Mouse (Mus musculus) stomach, postnatal 0 days (tissue): ENCODE results near the gene Rsph9. TPM values are rescaled to one million over a fixed set of nuclear protein-coding genes. Genes with fewer than 3 reads are reported as not detected.
A peak's percentile ranks its signal among the peaks of the same experiment; 100 is the strongest.

ENCODE experiments used
- ATAC-seq: fragments of 200-750 bp; cut with Nextera tagmentation; 2 replicates; pipeline ENCODE4 v1.8.0; 2017; ENCODE audit not compliant: low FRiP score, low TSS enrichment
- DNase-seq: peaks from one replicate; pipeline ENCODE4 v3.0.0-alpha.2; 2016; ENCODE audit warnings: low spot score
- H3K27ac ChIP-seq: fragments of 300-500 bp; sonication (generic); replicated peaks from 2 replicates; pipeline ENCODE4 v1.5.1; 2014; ENCODE audit warnings: mild to moderate bottlenecking, control low read depth
- H3K27me3 ChIP-seq: fragments of 300-500 bp; sonication (generic); 2 replicates; pipeline ENCODE4 v1.6.1; 2014; ENCODE audit warnings: low read length; ENCODE audit not compliant: control insufficient read depth, insufficient read depth
- H3K36me3 ChIP-seq: fragments of 300-500 bp; sonication (generic); 2 replicates; pipeline ENCODE4 v1.6.1; 2014; ENCODE audit warnings: low read length, mixed read lengths; ENCODE audit not compliant: control insufficient read depth, insufficient read depth
- H3K4me1 ChIP-seq: fragments of 300-500 bp; sonication (generic); replicated peaks from 2 replicates; pipeline ENCODE4 v1.6.1; 2014; ENCODE audit warnings: antibody characterized with exemption; ENCODE audit not compliant: control insufficient read depth, insufficient read depth
- H3K4me2 ChIP-seq: fragments of 300-500 bp; sonication (generic); replicated peaks from 2 replicates; pipeline ENCODE4 v1.6.1; 2014; ENCODE audit warnings: low read depth, mild to moderate bottlenecking, control low read depth, moderate library complexity
- H3K4me3 ChIP-seq: fragments of 300-500 bp; sonication (generic); 2 replicates; pipeline ENCODE4 v1.5.1; 2014; ENCODE audit warnings: low read depth, low read length, control low read depth
- H3K9ac ChIP-seq: fragments of 300-500 bp; sonication (generic); 2 replicates; pipeline ENCODE4 v1.6.1; 2014; ENCODE audit warnings: mild to moderate bottlenecking, low read length, control low read depth, mixed read lengths
- H3K9me3 ChIP-seq: fragments of 300-500 bp; sonication (generic); 2 replicates; pipeline ENCODE4 v1.6.1; 2016; ENCODE audit warnings: low read length; ENCODE audit not compliant: control insufficient read depth
- CTCF ChIP-seq: IDR thresholded peaks from 2 replicates; pipeline ENCODE4 v1.5.1; 2016; ENCODE audit warnings: antibody characterized with exemption, low read depth, mild to moderate bottlenecking, moderate library complexity
- EP300 ChIP-seq: optimal IDR thresholded peaks from 2 replicates; pipeline ENCODE3; 2016; ENCODE audit warnings: antibody characterized with exemption
- WGBS: fragments of 180-500 bp; shearing (Covaris S2); extraction: QIAGEN DNeasy Blood & Tissue Kit; methylation state at CpG from one replicate; pipeline ENCODE4 v1.1.7; 2014; 5-methylcytosine and 5-hydroxymethylcytosine counted together
- polyA plus RNA-seq: library from polyadenylated mRNA; unstranded; fragments of >200 nt; fragmentation: Nextera tagmentation; extraction: Ambion mirVana; gene quantifications from 2 replicates; pipeline ENCODE4 v1.2.1, GENCODE M21; 2015

Rsph9 gene
- polyA plus RNA-seq, 1 experiment from 2014 or later: 13.1 TPM

GRCm38 (mm10) chr17:46157131-46157530 is 13.1 kb upstream of the Rsph9 start:
- H3K4me2 ChIP-seq: no peak overlapping the region
- no peaks in the 10 kb centered on the region for H3K36me3 ChIP-seq
- no peaks in the 10 kb centered on the region for H3K27me3 ChIP-seq
- TF ChIP-seq CTCF: no peak
- no peak for TF ChIP-seq EP300
- DNase-seq: no peak
- WGBS: 89% methylated on average over 8 of the region's 8 CpGs
- ATAC-seq: no peak
- H3K9ac ChIP-seq: no peak overlapping the region
- H3K27ac ChIP-seq: no peak overlapping the region
- H3K4me3 ChIP-seq: no peak overlapping the region
- H3K9me3 ChIP-seq: no peaks in the 10 kb centered on the region
- peaks cover 3% of the 10 kb centered on the region; the same call in 1 of the 2 replicates for H3K4me1 ChIP-seq

GRCm38 (mm10) chr17:46156680-46157079 is 12.7 kb upstream of the Rsph9 start:
- 72% methylated on average over 5 of the region's 5 CpGs for whole genome bisulfite sequencing
- Histone ChIP-seq H3K27me3 (no peaks in the 10 kb centered on the region), H3K4me1 (peaks cover 3% of the 10 kb centered on the region; the same call in 1 of the 2 replicates), H3K27ac (no peak overlapping the region), H3K36me3 (no peaks in the 10 kb centered on the region), H3K9me3 (no peaks in the 10 kb centered on the region), H3K4me2 (no peak overlapping the region), H3K9ac (no peak overlapping the region), H3K4me3 (no peak overlapping the region)
- peak; percentile 34 for DNase-seq
- TF ChIP-seq CTCF: no peak
- no peak for TF ChIP-seq EP300
- ATAC-seq: peak; percentile 18; the same call in 1 of the 2 replicates

GRCm38 (mm10) chr17:46154336-46154735 is 10.3 kb upstream of the Rsph9 start:
- 0 out of 2 replicates have a peak, but pooled peaks cover 3% of the 10 kb centered on the region for H3K4me1 ChIP-seq

GRCm38 (mm10) chr17:46152847-46153782 is 9.1 kb upstream of the Rsph9 start, which contains the start of gene Mad2l1bp:
TSS of gene Mad2l1bp (minus strand) at chr17:46153553.
- DNase-seq (peak; percentile 90), ATAC-seq (peak; percentile 87)
- peak within 1 kb of the TSS; percentile 78 for H3K9ac ChIP-seq
- peak within 1 kb of the TSS; percentile 85 for H3K4me2 ChIP-seq
- 0 out of 2 replicates have a peak, but pooled peaks cover 3% of the 10 kb centered on the region for H3K4me1 ChIP-seq
- no peaks in the 10 kb centered on the region for H3K36me3 ChIP-seq
- TF ChIP-seq CTCF (no peak), EP300 (no peak)
- H3K27ac ChIP-seq: peak within 1 kb of the TSS; percentile 85
- H3K4me3 ChIP-seq: peak within 1 kb of the TSS; percentile 61
- WGBS: 3% methylated on average over 33 of the region's 33 CpGs
- H3K27me3 ChIP-seq: no peaks in the 10 kb centered on the region
- no peaks in the 10 kb centered on the region for H3K9me3 ChIP-seq

More at GRCm38 (mm10) chr17:46154336-46154735, 10.3 kb upstream of the Rsph9 start:
- Histone ChIP-seq H3K4me3 (no peak overlapping the region), H3K9ac (no peak overlapping the region), H3K4me2 (no peak overlapping the region), H3K27ac (no peak overlapping the region), H3K9me3 (no peaks in the 10 kb centered on the region), H3K27me3 (no peaks in the 10 kb centered on the region), H3K36me3 (no peaks in the 10 kb centered on the region)
- DNase-seq (no peak), ATAC-seq (no peak)
- no peak for TF ChIP-seq CTCF
- no peak for TF ChIP-seq EP300
- WGBS: 93% methylated on average over 3 of the region's 3 CpGs

- H3K27ac ChIP-seq: no peak overlapping the region
- H3K36me3 ChIP-seq: no peaks in the 10 kb centered on the region
- DNase-seq: no peak
- no peak overlapping the region for H3K4me3 ChIP-seq
- H3K9me3 ChIP-seq: no peaks in the 10 kb centered on the region
- WGBS: 88% methylated on average over 3 of the region's 3 CpGs
- ATAC-seq: no peak
- H3K27me3 ChIP-seq: no peaks in the 10 kb centered on the region
- TF ChIP-seq CTCF (no peak), EP300 (no peak)
- no peak overlapping the region for H3K9ac ChIP-seq
- H3K4me2 ChIP-seq: no peak overlapping the region
- H3K4me1 ChIP-seq: peaks cover 4% of the 10 kb centered on the region
Observed at GRCm38 (mm10) chr17:46139872-46140271, 4.1 kb downstream of the Rsph9 start.
